Mouse (Mus musculus) erythroblast, embryonic 14.5 days (primary cell): ENCODE data around the gene Tars.

Experiments used
- GATA1 ChIP-seq: IDR thresholded peaks from 2 replicates; pipeline ENCODE4 v1.6.1; 2012; ENCODE audit warnings: low read length, inconsistent platforms, mixed read lengths
- TAL1 ChIP-seq: IDR thresholded peaks from 3 replicates; pipeline ENCODE4 v1.6.1; 2012; ENCODE audit warnings: low read length, inconsistent platforms, mixed read lengths

DNA sequence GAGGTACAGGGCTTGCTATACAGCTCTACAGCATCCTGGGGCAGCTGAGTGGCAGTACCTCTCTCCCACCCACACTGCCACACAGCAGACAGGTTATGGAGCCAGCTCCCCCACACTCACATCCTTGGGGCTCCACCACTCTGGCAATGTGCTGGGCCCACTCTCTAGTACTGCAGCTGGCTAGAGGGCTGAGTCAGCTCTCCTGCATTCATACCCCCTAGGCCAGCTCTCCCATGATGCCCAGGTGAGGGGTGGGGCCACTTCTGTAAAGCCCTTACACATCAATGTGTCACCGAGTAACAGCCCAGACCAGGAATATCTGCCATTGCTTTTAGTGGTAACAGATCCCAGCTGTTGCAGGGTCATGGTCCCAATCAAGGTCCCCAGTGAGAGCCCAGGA lies 38.6 kb downstream of the Tars start:
- no peak for TF ChIP-seq GATA1
- TF ChIP-seq TAL1, result no peak
